Mouse (Mus musculus): Measurements from ENCODE around the gene Nelfb. TPM values are rescaled to one million over a fixed set of nuclear protein-coding genes. Genes with fewer than 3 reads are reported as not detected.

The Nelfb gene
- total RNA-seq, 2 experiments from 2014 or later: 28.9 to 35.8 TPM

GRCm38 (mm10) chr2:25231038-25231437, 19.7 kb upstream of the Nelfb start:
- no peak for ATAC-seq (replicated peaks; ENCODE audit: poor library complexity)

DNA sequence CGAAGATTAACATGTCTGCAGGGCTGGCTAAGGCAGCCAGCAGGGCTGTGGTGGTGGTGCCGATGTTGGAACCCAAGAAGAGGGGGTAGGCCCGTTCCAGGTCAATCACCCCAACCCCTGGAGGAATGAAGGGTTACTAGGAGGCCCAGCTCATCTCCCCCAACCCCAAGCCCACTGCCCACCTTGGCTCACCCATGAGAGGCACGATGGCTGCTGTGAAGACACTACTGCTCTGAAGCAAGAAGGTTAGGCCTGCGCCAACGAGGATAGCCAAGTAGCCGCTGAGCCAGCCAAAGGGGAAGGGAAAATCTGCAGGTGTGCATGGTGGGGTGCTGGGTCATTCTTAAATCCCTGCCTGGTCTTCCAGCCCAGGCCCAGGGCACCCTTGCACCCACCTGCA, 19.3 kb upstream of the Nelfb start:
- ATAC-seq (replicated peaks; ENCODE audit: poor library complexity): no peak

DNA sequence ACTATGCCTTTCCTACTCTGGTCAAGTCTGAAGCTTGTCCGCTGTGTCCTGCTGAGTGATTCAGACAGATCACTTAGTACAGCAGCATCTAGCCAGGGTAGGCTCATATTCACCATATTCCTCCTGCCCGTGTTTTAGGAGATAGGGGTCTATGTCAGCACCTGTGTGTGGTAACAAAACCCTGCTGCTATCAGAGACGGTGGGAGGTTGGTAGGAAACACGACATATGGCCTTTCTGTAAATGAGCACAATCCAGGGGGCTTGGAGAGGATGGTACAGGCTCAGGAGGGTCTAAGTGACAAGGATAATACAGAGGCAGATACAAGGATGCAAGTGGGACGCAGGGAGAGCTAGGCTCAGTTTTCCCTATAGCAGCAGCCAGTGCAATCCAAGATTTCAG, 18.3 kb upstream of the Nelfb start:
- ATAC-seq (replicated peaks; ENCODE audit: poor library complexity): no peak

GRCm38 (mm10) chr2:25228995-25229530, 17.8 kb upstream of the Nelfb start:
- no peak for ATAC-seq (replicated peaks; ENCODE audit: poor library complexity)

- ATAC-seq (replicated peaks; ENCODE audit: poor library complexity): peak; percentile 50
Measured at GRCm38 (mm10) chr2:25228431-25228889, 17.2 kb upstream of the Nelfb start.

DNA sequence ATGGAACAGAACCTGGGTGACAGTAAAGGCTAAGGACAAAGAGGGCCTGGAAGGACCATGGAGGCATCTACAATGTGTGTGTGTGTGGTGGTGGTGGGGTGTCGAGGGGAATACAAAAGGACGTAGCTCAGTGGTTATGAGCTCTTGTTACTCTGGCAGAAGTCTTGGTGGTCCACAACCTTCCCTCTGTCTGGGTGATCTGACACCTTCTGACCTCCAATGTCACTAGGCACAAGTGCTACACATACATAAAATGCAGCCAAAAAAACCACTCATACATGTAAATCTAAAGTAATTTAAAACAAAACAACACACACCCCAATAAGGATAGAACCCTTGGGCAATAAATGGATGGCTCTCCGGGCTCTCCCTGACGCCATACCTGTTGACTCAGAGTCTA, 16.1 kb upstream of the Nelfb start:
- no peak for ATAC-seq (replicated peaks; ENCODE audit: poor library complexity)

DNA sequence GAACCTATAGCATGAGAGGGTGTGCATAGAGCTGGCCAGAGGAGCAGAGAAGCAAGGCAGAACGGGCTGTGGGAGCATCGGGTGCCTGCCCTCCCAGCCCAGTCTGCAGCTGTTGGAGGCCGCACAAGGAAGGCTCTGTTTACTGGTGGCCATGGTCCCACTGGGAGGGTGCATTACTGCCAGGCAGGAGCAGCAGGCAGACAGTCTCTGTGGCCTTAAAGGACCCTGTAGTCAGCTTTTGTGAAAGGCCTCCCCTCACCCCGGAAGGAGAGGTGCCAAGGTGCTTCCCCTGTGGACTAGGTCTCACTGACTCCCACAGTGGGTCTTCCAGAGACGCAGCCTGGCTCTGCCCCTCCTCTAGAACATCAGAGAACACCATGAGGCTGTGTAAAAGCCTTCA, 15.6 kb upstream of the Nelfb start:
- no peak for ATAC-seq (replicated peaks; ENCODE audit: poor library complexity)

- no peak for ATAC-seq (replicated peaks; ENCODE audit: poor library complexity)
Measured at GRCm38 (mm10) chr2:25225811-25226379, 14.6 kb upstream of the Nelfb start.

- ATAC-seq (replicated peaks; ENCODE audit: poor library complexity): peak; percentile 65
Measured at GRCm38 (mm10) chr2:25224766-25225752, 13.8 kb upstream of the Nelfb start.

- ATAC-seq (replicated peaks; ENCODE audit: poor library complexity): no peak
Measured at GRCm38 (mm10) chr2:25224492-25224765, 13.1 kb upstream of the Nelfb start, which contains the start of gene Tubb4b. Tubb4b (minus strand) TSS chr2:25224702.

DNA sequence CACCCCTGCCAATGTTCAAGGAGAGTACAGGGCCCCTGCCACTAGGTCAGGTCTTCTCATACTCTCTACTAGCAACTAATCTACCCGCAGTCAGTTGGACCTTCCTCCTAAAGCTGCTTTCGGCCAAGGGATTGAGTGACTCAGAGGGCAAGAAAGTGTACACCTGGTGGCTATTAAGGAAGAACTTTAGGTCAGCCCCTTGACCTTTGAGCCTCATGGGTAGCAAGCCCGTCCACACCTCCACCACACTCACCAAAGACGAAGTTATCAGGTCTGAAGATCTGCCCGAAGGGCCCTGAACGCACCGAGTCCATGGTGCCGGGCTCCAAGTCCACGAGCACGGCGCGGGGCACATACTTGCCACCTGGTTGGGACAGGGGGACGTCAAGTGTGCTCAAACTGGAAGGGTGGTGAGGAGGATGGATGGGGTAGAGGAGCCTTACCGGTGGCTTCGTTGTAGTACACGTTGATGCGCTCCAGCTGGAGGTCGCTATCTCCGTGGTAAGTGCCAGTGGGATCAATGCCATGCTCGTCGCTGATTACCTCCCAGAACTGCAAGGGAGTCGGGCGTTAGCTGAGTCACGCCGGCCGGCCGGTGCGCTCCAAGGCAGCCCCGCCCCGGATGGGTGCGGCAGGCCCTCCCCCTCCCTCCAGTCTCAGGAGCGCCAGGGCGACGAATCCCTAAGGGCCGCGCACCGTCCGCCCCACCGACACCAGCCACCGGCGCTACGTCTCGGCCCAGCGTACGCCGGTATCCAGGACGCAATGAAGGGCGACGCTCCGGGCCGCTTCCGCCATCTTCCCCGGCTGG, 12.6 kb upstream of the Nelfb start:
- peak; percentile 51 for ATAC-seq (replicated peaks; ENCODE audit: poor library complexity)

- no peak for ATAC-seq (replicated peaks; ENCODE audit: poor library complexity)
Measured at GRCm38 (mm10) chr2:25221331-25221772, 10.1 kb upstream of the Nelfb start.

- ATAC-seq (replicated peaks; ENCODE audit: poor library complexity): no peak
Measured at GRCm38 (mm10) chr2:25218445-25218844, 7.2 kb upstream of the Nelfb start, which contains the start of gene Fam166a. Fam166a (plus strand) TSS chr2:25218745.

GRCm38 (mm10) chr2:25217666-25218065, 6.4 kb upstream of the Nelfb start:
- ATAC-seq (replicated peaks; ENCODE audit: poor library complexity): no peak

- ATAC-seq (replicated peaks; ENCODE audit: poor library complexity): no peak
Measured at GRCm38 (mm10) chr2:25214444-25214843, 3.2 kb upstream of the Nelfb start, which contains the start of gene Stpg3. Stpg3 (minus strand) TSS chr2:25214637.

- no peak for ATAC-seq (replicated peaks; ENCODE audit: poor library complexity)
Measured at GRCm38 (mm10) chr2:25213266-25213865, 2.1 kb upstream of the Nelfb start.

GRCm38 (mm10) chr2:25210686-25211085, 603 bp downstream of the Nelfb start:
- peak; percentile 10; the same call in 1 of the 2 replicates for ATAC-seq (replicated peaks; ENCODE audit: poor library complexity)

- no peak for ATAC-seq (replicated peaks; ENCODE audit: poor library complexity)
Measured at GRCm38 (mm10) chr2:25207593-25207992, 3.7 kb downstream of the Nelfb start.

DNA sequence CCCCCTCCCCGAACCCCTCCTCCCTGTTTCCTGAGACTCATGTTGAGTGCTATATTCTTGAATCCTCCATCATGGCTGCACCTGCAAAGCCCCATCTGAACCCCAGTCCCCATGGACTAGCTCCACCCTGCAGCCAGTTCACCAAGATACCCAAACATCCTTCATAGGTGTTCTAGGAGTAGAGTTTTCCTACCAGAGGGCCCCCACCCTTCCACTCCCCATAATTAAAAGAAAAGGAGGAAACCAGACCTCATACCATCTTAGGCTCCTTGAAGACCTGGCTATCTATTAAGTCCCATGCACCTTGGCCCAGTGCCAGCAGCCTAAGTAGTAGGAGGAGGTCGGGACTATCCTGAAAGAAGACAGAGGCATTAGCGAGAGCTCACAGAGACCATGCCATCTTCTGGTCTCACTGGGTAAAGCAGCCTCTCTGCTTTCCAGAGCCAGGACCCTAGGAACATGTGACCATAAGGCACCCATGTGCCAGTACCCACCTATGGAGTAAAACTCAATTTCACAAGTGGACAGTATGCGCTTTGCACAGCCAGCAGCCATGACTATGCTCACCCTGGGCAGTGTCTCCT, 7.6 kb downstream of the Nelfb start:
- peak; percentile 96 for ATAC-seq (replicated peaks; ENCODE audit: poor library complexity)

GRCm38 (mm10) chr2:25200631-25201030, 10.7 kb downstream of the Nelfb start:
- ATAC-seq (replicated peaks; ENCODE audit: poor library complexity): no peak
